Mouse (Mus musculus): ENCODE results near the gene Sstr2.

DNA sequence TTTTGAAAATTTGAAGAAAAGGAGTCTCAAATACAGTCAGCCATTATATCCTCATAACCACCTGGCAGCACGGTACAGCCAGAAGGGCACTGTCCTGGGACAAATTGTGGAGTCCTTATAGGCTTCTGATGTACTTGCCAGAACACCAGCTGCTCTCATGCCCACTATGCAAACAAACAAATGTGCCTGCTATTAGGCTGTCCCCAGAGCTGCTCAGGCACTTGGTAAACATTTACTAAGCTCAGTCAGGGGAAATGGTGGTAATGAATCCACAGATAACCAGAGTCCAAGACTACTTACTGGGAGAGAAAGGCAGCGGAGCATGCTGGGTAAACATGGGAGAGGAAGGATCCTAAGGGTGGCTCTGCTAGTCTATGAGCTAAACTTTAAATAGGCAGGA is 48.0 kb downstream of the Sstr2 start:
- TF ChIP-seq CTCF (IDR thresholded peaks at IDR 0.05; ENCODE audit: low read depth): no peak
- no peak for TF ChIP-seq EP300 (IDR thresholded peaks at IDR 0.05; ENCODE audit: low read depth)
